Mouse (Mus musculus) urinary bladder, postnatal 14 days (tissue): ENCODE results near the gene Proser3.
A peak's percentile ranks its signal among the peaks of the same experiment; 100 is the strongest.

Experiments
- DNase-seq: peaks from one replicate; pipeline ENCODE4 v3.0.0; 2021; ENCODE audit warnings: low spot score

The Proser3 gene

GRCm38 (mm10) chr7:30552102-30553020 lies at the start of gene Proser3, which contains the start of gene Hspb6:
TSS of gene Proser3 (minus strand) at chr7:30552299.
TSS of gene Hspb6 (plus strand) at chr7:30552178.
- DNase-seq: peak; percentile 98

- peak; percentile 91 for DNase-seq
These were observed 48.6 kb upstream of the Proser3 start for GRCm38 (mm10) chr7:30600651-30601050.

- DNase-seq: peak; percentile 95
These were observed 47.8 kb upstream of the Proser3 start for GRCm38 (mm10) chr7:30599933-30600353.

GRCm38 (mm10) chr7:30598786-30599185 lies 46.7 kb upstream of the Proser3 start, which contains the start of gene Zbtb32:
TSS of gene Zbtb32 (minus strand) at chr7:30598909.
- no peak for DNase-seq

- no peak for DNase-seq
These were observed 44.7 kb upstream of the Proser3 start for GRCm38 (mm10) chr7:30596811-30597210.

GRCm38 (mm10) chr7:30596093-30596492 lies 44.0 kb upstream of the Proser3 start:
- no peak for DNase-seq

- DNase-seq: no peak
These were observed 42.5 kb upstream of the Proser3 start for GRCm38 (mm10) chr7:30594510-30595024.

- DNase-seq: no peak
These were observed 41.7 kb upstream of the Proser3 start for GRCm38 (mm10) chr7:30593579-30594509.

GRCm38 (mm10) chr7:30592772-30593423 lies 40.8 kb upstream of the Proser3 start:
- no peak for DNase-seq

GRCm38 (mm10) chr7:30591605-30591951 lies 39.5 kb upstream of the Proser3 start:
- no peak for DNase-seq

GRCm38 (mm10) chr7:30590927-30591604 lies 39.0 kb upstream of the Proser3 start:
- DNase-seq: no peak

GRCm38 (mm10) chr7:30589435-30590301 lies 37.6 kb upstream of the Proser3 start:
- peak; percentile 90 for DNase-seq

GRCm38 (mm10) chr7:30588676-30589434 lies 36.8 kb upstream of the Proser3 start, which contains the start of gene Kmt2b:
TSS of gene Kmt2b (minus strand) at chr7:30588726.
- DNase-seq: peak; percentile 98

GRCm38 (mm10) chr7:30587842-30588667 lies 36.0 kb upstream of the Proser3 start:
- DNase-seq: peak; percentile 51

- DNase-seq: no peak
These were observed 34.4 kb upstream of the Proser3 start for GRCm38 (mm10) chr7:30586455-30587020.

GRCm38 (mm10) chr7:30585170-30585569 lies 33.1 kb upstream of the Proser3 start:
- DNase-seq: no peak

- no peak for DNase-seq
These were observed 32.2 kb upstream of the Proser3 start for GRCm38 (mm10) chr7:30584339-30584738.

GRCm38 (mm10) chr7:30581547-30581946 lies 29.4 kb upstream of the Proser3 start:
- DNase-seq: no peak
